Mouse (Mus musculus) thymus, adult 2 months (tissue): ENCODE data around the gene Slc12a5. TPM values are rescaled to one million over a fixed set of nuclear protein-coding genes. Genes with fewer than 3 reads are reported as not detected.
A peak's percentile ranks its signal among the peaks of the same experiment; 100 is the strongest.

Experiments used
- DNase-seq: peaks from one replicate; pipeline ENCODE4 v3.0.0; 2021
- H3K27ac ChIP-seq: fragments of 200-500 bp; 2 replicates; pipeline ENCODE4 v1.5.1; 2012; ENCODE audit warnings: low read length, control low read depth; ENCODE audit not compliant: control insufficient read depth, insufficient read depth
- H3K27me3 ChIP-seq: fragments of 200-500 bp; 2 replicates; pipeline ENCODE4 v1.6.1; 2012; ENCODE audit warnings: mild to moderate bottlenecking, low read length, moderate library complexity, mixed read lengths; ENCODE audit not compliant: control insufficient read depth, insufficient read depth
- H3K36me3 ChIP-seq: fragments of 200-500 bp; 2 replicates; pipeline ENCODE4 v1.6.1; 2012; ENCODE audit warnings: mild to moderate bottlenecking, low read length, moderate library complexity; ENCODE audit not compliant: control insufficient read depth, insufficient read depth
- H3K4me1 ChIP-seq: fragments of 200-500 bp; replicated peaks from 2 replicates; pipeline ENCODE4 v1.6.1; 2012; ENCODE audit warnings: low read length; ENCODE audit not compliant: control insufficient read depth, insufficient read depth
- H3K4me3 ChIP-seq: fragments of 200-500 bp; 2 replicates; pipeline ENCODE4 v1.5.1; 2012; ENCODE audit warnings: mild to moderate bottlenecking, low read length, control low read depth, moderate library complexity; ENCODE audit not compliant: control insufficient read depth, insufficient read depth
- CTCF ChIP-seq: fragments of 200-500 bp; IDR thresholded peaks from 2 replicates; pipeline ENCODE4 v1.5.1; 2012; ENCODE audit warnings: mild to moderate bottlenecking, control low read depth, low read length, moderate library complexity, borderline replicate concordance; ENCODE audit not compliant: control insufficient read depth, poor library complexity, insufficient read depth; ENCODE audit errors: extremely low read depth
- POLR2A ChIP-seq: fragments of 200-500 bp; IDR thresholded peaks from 2 replicates; pipeline ENCODE4 v1.6.1; 2012; ENCODE audit warnings: mild to moderate bottlenecking, low read length, control low read depth, moderate library complexity; ENCODE audit not compliant: control insufficient read depth, poor library complexity, insufficient read depth; ENCODE audit errors: extremely low read depth
- WGBS: fragments of 180-500 bp; shearing (Covaris S2); methylation state at CpG from one replicate; pipeline ENCODE4 v1.1.7; 2018; 5-methylcytosine and 5-hydroxymethylcytosine counted together
- polyA plus RNA-seq: library from polyadenylated mRNA; depleted of rRNA; stranded (reverse); fragments of >200 nt; gene quantifications from 2 replicates; pipeline ENCODE4 v1.2.3, GENCODE M21; 2012

Slc12a5 gene
- polyA plus RNA-seq, 1 experiment, result 1.3 TPM

DNA sequence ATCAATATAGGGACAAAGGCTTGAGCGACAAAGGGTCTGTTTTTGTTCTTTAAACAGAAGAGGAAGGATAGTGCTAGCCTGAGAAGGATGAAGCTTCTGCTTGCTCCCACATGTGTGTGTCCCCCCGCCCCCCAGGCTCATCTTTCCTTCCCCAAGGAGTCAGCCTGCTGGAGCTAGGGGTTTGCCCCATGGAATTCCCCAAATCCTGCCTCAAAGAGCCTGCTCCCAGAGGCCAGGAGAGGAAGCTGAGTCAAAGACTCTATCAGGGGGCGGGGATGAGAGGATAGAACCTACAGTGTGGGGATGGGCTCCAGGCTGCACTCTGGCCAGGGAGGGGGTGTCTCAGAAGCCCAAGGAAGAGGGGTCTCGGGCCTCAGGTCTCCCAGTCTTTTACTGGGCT is 13.1 kb upstream of the Slc12a5 start:
- TF ChIP-seq CTCF (no peak), POLR2A (no peak)
- Histone ChIP-seq H3K4me3 (no peak overlapping the region), H3K36me3 (no peaks in the 10 kb centered on the region), H3K27me3 (peaks cover 13% of the 10 kb centered on the region; the same call in 1 of the 2 replicates), H3K4me1 (peaks cover 21% of the 10 kb centered on the region), H3K27ac (no peak overlapping the region)
- no peak for DNase-seq
- 15% methylated on average over 4 of the region's 4 CpGs for WGBS

GRCm38 (mm10) chr2:164947930-164948329 is 12.7 kb upstream of the Slc12a5 start:
- H3K27ac ChIP-seq, result no peak overlapping the region
- H3K27me3 ChIP-seq, result peaks cover 13% of the 10 kb centered on the region; the same call in 1 of the 2 replicates
- no peak for DNase-seq
- H3K4me3 ChIP-seq, result no peak overlapping the region
- TF ChIP-seq CTCF (no peak), POLR2A (no peak)
- under 1% methylated on average over 7 of the region's 7 CpGs for WGBS
- H3K36me3 ChIP-seq, result no peaks in the 10 kb centered on the region
- H3K4me1 ChIP-seq, result peaks cover 17% of the 10 kb centered on the region

DNA sequence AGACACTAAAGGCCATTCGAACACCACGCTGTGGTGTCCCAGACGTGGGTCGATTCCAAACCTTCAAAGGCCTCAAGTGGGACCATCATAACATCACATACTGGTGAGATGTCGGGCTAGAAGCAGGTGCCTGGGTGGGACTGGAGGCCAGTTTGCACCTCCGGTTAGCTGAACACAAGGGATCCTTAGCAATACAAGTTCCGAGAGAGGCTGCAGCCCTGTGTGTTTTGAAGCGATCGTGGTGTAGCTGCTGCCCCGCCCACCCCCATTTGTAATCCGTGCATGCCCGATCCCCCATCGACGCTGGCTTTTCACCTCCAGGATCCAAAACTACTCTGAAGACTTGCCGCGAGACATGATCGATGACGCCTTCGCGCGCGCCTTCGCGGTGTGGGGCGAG is 11.6 kb upstream of the Slc12a5 start:
- Histone ChIP-seq H3K27me3 (peaks cover 13% of the 10 kb centered on the region; the same call in 1 of the 2 replicates), H3K36me3 (no peaks in the 10 kb centered on the region), H3K27ac (no peak overlapping the region), H3K4me3 (no peak overlapping the region), H3K4me1 (peaks cover 14% of the 10 kb centered on the region)
- TF ChIP-seq CTCF (no peak), POLR2A (no peak)
- no peak for DNase-seq
- WGBS, result 11% methylated on average over 25 of the region's 25 CpGs

DNA sequence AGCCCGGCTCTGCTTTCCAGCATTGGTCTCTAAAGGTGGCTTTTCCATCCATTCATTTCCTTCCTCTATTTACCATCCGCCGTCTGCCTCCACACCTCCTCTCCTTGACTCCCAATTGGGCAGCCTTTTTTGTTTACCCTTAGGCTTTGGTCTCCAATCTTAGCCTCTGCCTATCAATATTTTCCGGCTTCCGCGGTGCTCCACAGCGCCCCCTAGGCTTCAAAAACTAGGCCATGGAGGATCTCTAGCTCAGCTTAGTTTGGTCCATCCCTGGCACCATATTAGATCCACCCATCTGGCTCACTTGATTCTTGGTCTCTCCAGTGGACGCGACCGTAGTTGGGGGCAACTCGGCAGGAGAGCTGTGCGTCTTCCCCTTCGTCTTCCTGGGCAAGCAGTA is 10.1 kb upstream of the Slc12a5 start:
- H3K36me3 ChIP-seq, result no peaks in the 10 kb centered on the region
- peaks cover 14% of the 10 kb centered on the region for H3K4me1 ChIP-seq
- WGBS, result 30% methylated on average over 13 of the region's 13 CpGs
- H3K27me3 ChIP-seq, result peaks cover 13% of the 10 kb centered on the region; the same call in 1 of the 2 replicates
- TF ChIP-seq POLR2A (no peak), CTCF (no peak; the same call in 1 of the 2 replicates)
- H3K27ac ChIP-seq, result no peak overlapping the region
- H3K4me3 ChIP-seq, result no peak overlapping the region
- no peak for DNase-seq

- H3K4me3 ChIP-seq, result no peak overlapping the region
- TF ChIP-seq POLR2A (no peak), CTCF (no peak)
- H3K27me3 ChIP-seq, result peaks cover 13% of the 10 kb centered on the region; the same call in 1 of the 2 replicates
- H3K4me1 ChIP-seq, result peaks cover 14% of the 10 kb centered on the region
- 89% methylated on average over 4 of the region's 4 CpGs for WGBS
- H3K36me3 ChIP-seq, result no peaks in the 10 kb centered on the region
- DNase-seq, result no peak
- no peak overlapping the region for H3K27ac ChIP-seq
Observed at GRCm38 (mm10) chr2:164951745-164952144, 8.9 kb upstream of the Slc12a5 start.

DNA sequence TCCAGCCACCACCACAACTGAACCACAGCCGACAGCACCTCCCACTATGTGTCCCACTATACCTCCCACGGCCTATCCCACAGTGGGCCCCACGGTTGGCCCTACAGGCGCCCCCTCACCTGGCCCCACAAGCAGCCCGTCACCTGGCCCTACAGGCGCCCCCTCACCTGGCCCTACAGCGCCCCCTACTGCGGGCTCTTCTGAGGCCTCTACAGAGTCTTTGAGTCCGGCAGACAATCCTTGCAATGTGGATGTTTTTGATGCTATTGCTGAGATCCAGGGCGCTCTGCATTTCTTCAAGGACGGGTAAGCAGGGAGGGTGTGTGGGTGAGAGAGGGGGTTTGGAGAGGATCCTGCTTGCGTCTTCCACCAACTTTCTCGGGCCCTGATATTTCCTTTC is 8.2 kb upstream of the Slc12a5 start:
- 30% methylated on average over 13 of the region's 13 CpGs for WGBS
- peaks cover 13% of the 10 kb centered on the region for H3K4me1 ChIP-seq
- TF ChIP-seq POLR2A, result no peak
- no peak for TF ChIP-seq CTCF
- H3K27ac ChIP-seq, result no peak overlapping the region
- DNase-seq, result no peak
- H3K27me3 ChIP-seq, result peaks cover 13% of the 10 kb centered on the region; the same call in 1 of the 2 replicates
- H3K4me3 ChIP-seq, result no peak overlapping the region
- no peaks in the 10 kb centered on the region for H3K36me3 ChIP-seq

- TF ChIP-seq CTCF (peak; percentile 93), POLR2A (no peak)
- peaks cover 9% of the 10 kb centered on the region; the same call in 1 of the 2 replicates for H3K27me3 ChIP-seq
- H3K27ac ChIP-seq, result no peak overlapping the region
- WGBS, result 3% methylated on average over 21 of the region's 21 CpGs
- no peak overlapping the region for H3K4me3 ChIP-seq
- no peaks in the 10 kb centered on the region for H3K36me3 ChIP-seq
- peaks cover 7% of the 10 kb centered on the region for H3K4me1 ChIP-seq
- DNase-seq, result peak; percentile 80
Observed at GRCm38 (mm10) chr2:164953224-164953623, 7.4 kb upstream of the Slc12a5 start.
